Mouse (Mus musculus) midbrain, postnatal 0 days (tissue): ENCODE results near the gene Rnf38. TPM values are rescaled to one million over a fixed set of nuclear protein-coding genes. Genes with fewer than 3 reads are reported as not detected.
A peak's percentile ranks its signal among the peaks of the same experiment; 100 is the strongest.

Experiments
- ATAC-seq: fragments of 200-750 bp; cut with Nextera tagmentation; 2 replicates; pipeline ENCODE4 v1.8.0; 2017; ENCODE audit warnings: moderate number of reproducible peaks, mild to moderate bottlenecking, moderate TSS enrichment, moderate library complexity; ENCODE audit not compliant: low FRiP score
- DNase-seq: peaks from one replicate; pipeline ENCODE4 v3.0.0-alpha.2; 2015; ENCODE audit warnings: low spot score
- H3K27ac ChIP-seq: fragments of 300-500 bp; sonication (generic); 2 replicates; pipeline ENCODE4 v1.5.1; 2014; ENCODE audit warnings: low read depth, mild to moderate bottlenecking, low read length, mixed read lengths
- H3K27me3 ChIP-seq: fragments of 300-500 bp; sonication (generic); 2 replicates; pipeline ENCODE4 v1.6.1; 2014; ENCODE audit warnings: low read length, control low read depth, mixed read lengths; ENCODE audit not compliant: insufficient read depth
- H3K36me3 ChIP-seq: fragments of 300-500 bp; sonication (generic); 2 replicates; pipeline ENCODE4 v1.6.1; 2014; ENCODE audit warnings: low read length, control low read depth, mixed read lengths; ENCODE audit not compliant: insufficient read depth
- H3K4me1 ChIP-seq: fragments of 300-500 bp; sonication (generic); 2 replicates; pipeline ENCODE4 v1.6.1; 2014; ENCODE audit warnings: mild to moderate bottlenecking, control low read depth, antibody characterized with exemption, low read length, mixed read lengths; ENCODE audit not compliant: insufficient read depth
- H3K4me2 ChIP-seq: fragments of 300-500 bp; sonication (generic); 2 replicates; pipeline ENCODE4 v1.6.1; 2014; ENCODE audit warnings: low read depth, mild to moderate bottlenecking, low read length, mixed read lengths; ENCODE audit not compliant: poor library complexity, severe bottlenecking
- H3K4me3 ChIP-seq: fragments of 300-500 bp; sonication (generic); 2 replicates; pipeline ENCODE4 v1.5.1; 2014; ENCODE audit warnings: low read depth, mild to moderate bottlenecking, low read length, moderate library complexity
- H3K9ac ChIP-seq: fragments of 300-500 bp; sonication (generic); replicated peaks from 2 replicates; pipeline ENCODE4 v1.6.1; 2014; ENCODE audit warnings: mild to moderate bottlenecking, low read length, moderate library complexity, mixed read lengths; ENCODE audit not compliant: poor library complexity, severe bottlenecking
- H3K9me3 ChIP-seq: fragments of 300-500 bp; sonication (generic); 2 replicates; pipeline ENCODE4 v1.6.1; 2016; ENCODE audit warnings: low read length, control low read depth
- CTCF ChIP-seq: IDR thresholded peaks from 2 replicates; pipeline ENCODE4 v1.5.1; 2016; ENCODE audit warnings: antibody characterized with exemption, mild to moderate bottlenecking
- WGBS: fragments of 180-500 bp; shearing (Covaris S2); extraction: QIAGEN DNeasy Blood & Tissue Kit; methylation state at CpG from one replicate; pipeline ENCODE4 v1.1.7; 2014; 5-methylcytosine and 5-hydroxymethylcytosine counted together
- polyA plus RNA-seq: library from polyadenylated mRNA; unstranded; fragments of >200 nt; fragmentation: Nextera tagmentation; extraction: Ambion mirVana; gene quantifications from 2 replicates; pipeline ENCODE4 v1.2.1, GENCODE M21; 2015
- total RNA-seq: library from RNA; depleted of rRNA; stranded (reverse); fragments of >200 nt; gene quantifications from 2 replicates; pipeline ENCODE4 v1.2.3, GENCODE M21; 2014; rRNA removed

The Rnf38 gene
- total RNA-seq, result 79.7 and 89.5 TPM in 2 replicates
- 17.3 and 18.6 TPM in 2 replicates for polyA plus RNA-seq

DNA sequence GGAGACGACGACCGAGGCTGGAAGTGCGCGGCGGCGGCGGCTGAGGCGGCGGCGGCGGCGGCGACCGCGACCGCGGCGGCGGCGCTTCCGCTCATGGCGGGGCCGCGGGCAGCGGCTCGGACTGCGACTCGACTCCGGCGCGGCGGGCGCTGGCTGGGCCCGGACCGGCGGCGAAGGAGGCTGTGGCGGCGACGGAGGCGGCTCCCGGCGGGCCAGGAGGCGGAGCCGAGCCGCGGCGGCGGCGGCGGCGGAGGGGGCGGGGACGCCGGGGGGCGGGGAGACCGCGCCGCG is at the start of gene Rnf38:
Gene Rnf38 (minus strand): TSS at position 77 of the 291 bp plus-strand sequence.
- DNase-seq, result no peak
- WGBS, result 0% methylated on average over 2 of the region's 61 CpGs
- no peaks in the 10 kb centered on the region for H3K27me3 ChIP-seq

GRCm38 (mm10) chr4:44281597-44282265 is 48.1 kb upstream of the Rnf38 start:
- no peak overlapping the region for H3K4me2 ChIP-seq
- H3K27ac ChIP-seq, result no peak overlapping the region
- H3K36me3 ChIP-seq, result no peaks in the 10 kb centered on the region
- H3K4me3 ChIP-seq, result no peak overlapping the region
- WGBS, result 75% methylated on average over 7 of the region's 7 CpGs
- TF ChIP-seq CTCF, result no peak
- no peaks in the 10 kb centered on the region for H3K4me1 ChIP-seq
- DNase-seq (no peak), ATAC-seq (no peak)
- no peaks in the 10 kb centered on the region for H3K27me3 ChIP-seq
- H3K9ac ChIP-seq, result no peak overlapping the region
- H3K9me3 ChIP-seq, result no peaks in the 10 kb centered on the region

More for the DNA sequence above, at the start of gene Rnf38:
- Histone ChIP-seq H3K4me1 (0 out of 2 replicates have a peak, but pooled peaks cover 2% of the 10 kb centered on the region), H3K4me3 (peak within 1 kb of the TSS; percentile 88), H3K9me3 (no peaks in the 10 kb centered on the region), H3K4me2 (peak within 1 kb of the TSS; percentile 93), H3K36me3 (no peaks in the 10 kb centered on the region), H3K27ac (peak within 1 kb of the TSS; percentile 78), H3K9ac (peak within 1 kb of the TSS; percentile 89)
- no peak for TF ChIP-seq CTCF
- no peak for ATAC-seq

DNA sequence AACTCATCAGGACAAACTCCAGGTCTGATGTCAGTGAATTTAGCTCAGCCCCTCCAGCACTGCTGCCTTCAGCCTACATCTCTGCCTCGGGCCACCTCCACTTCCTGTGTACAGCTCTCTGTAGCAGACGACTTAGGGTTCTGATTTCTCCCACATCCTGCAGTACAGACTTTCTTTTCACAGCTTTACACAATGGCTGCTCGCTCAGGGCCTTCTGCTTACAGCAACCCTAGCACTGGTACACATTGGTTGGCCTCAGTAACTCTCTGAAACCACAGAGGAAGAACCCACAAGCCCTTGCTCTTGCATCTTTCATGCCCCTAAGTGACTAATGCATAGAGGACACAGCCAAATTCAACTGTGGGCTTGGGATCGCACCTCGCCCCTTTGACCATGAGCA is 37.5 kb upstream of the Rnf38 start:
- Histone ChIP-seq H3K27me3 (no peaks in the 10 kb centered on the region), H3K9me3 (no peaks in the 10 kb centered on the region), H3K27ac (no peak overlapping the region), H3K4me1 (no peaks in the 10 kb centered on the region), H3K4me3 (no peak overlapping the region), H3K9ac (no peak overlapping the region), H3K4me2 (no peak overlapping the region), H3K36me3 (no peaks in the 10 kb centered on the region)
- WGBS, result 80% methylated on average over 5 of the region's 5 CpGs
- ATAC-seq, result no peak
- TF ChIP-seq CTCF, result no peak
- no peak for DNase-seq

DNA sequence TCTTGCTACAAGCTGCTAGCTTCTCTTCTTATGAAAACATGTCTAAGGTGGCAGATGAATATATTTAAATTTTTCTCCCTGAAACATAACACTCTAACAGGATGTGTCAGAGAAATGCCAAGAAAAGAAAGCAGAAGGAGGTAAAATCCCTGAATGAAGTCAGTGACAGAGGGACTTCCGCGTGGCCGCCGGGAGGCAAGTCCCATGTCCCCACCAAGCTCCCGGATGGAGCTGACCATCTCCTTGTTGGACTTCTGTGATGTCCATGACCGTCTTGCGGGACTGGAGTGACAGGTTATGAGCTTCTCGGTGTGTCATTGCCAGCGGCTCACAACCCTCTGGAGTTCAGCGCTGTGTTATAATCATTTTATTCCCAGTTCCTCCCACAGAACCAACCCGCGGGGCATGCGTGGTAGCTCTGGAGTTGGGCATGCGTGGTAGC is 35.8 kb upstream of the Rnf38 start:
- DNase-seq (no peak), ATAC-seq (no peak)
- WGBS, result 93% methylated on average over 14 of the region's 14 CpGs
- H3K4me2 ChIP-seq, result no peak overlapping the region
- no peaks in the 10 kb centered on the region for H3K36me3 ChIP-seq
- no peaks in the 10 kb centered on the region for H3K27me3 ChIP-seq
- H3K4me1 ChIP-seq, result no peaks in the 10 kb centered on the region
- no peak overlapping the region for H3K27ac ChIP-seq
- no peak overlapping the region for H3K4me3 ChIP-seq
- no peaks in the 10 kb centered on the region for H3K9me3 ChIP-seq
- H3K9ac ChIP-seq, result no peak overlapping the region
- TF ChIP-seq CTCF, result no peak

DNA sequence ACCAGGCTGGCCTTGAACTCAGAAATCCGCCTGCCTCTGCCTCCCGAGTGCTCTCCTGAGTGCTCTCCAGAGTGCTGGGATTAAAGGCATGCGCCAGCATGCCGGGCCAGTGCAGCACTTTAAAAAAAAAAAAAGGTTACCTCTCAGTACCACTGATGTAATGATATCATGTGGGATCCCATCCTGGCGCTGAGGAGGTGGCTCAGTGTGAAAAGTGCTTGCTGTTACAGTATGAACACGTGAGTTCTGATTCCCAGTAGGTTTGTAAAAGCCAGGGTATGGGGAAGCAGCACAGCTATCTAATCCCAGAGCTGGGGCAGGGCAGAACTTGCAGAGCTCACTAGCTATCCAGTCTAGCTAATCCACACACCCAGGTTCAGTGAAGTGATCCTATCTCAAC is 33.8 kb upstream of the Rnf38 start:
- H3K27me3 ChIP-seq, result no peaks in the 10 kb centered on the region

DNA sequence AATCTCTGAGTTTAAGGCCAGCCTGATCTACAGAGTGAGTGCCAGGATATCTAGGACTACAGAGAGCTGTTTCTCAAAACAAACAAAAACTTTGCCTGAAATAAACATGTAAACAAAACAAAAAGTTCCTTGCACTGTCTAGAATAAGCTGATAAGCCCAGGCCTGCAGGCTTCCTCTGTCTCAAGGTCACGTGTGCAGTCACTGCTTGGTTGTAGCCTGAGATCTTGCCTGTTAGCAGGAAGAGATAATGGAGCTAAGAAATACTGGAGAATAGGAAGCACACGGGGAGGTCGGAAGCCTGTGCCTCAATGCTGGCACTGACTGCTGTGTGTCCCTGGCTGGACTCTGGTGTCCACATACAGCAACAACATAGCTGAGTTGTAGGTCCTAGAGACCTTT is 31.9 kb upstream of the Rnf38 start:
- Histone ChIP-seq H3K27ac (no peak overlapping the region), H3K36me3 (no peaks in the 10 kb centered on the region), H3K4me3 (no peak overlapping the region), H3K4me1 (no peaks in the 10 kb centered on the region), H3K9ac (no peak overlapping the region), H3K4me2 (no peak overlapping the region), H3K9me3 (no peaks in the 10 kb centered on the region), H3K27me3 (no peaks in the 10 kb centered on the region)
- no peak for TF ChIP-seq CTCF
- DNase-seq, result no peak
- ATAC-seq, result no peak
- WGBS, result 83% methylated on average over 3 of the region's 3 CpGs

More for the DNA sequence above, 33.8 kb upstream of the Rnf38 start:
- ATAC-seq (no peak), DNase-seq (no peak)
- Histone ChIP-seq H3K4me2 (no peak overlapping the region), H3K4me1 (no peaks in the 10 kb centered on the region), H3K36me3 (no peaks in the 10 kb centered on the region), H3K9me3 (no peaks in the 10 kb centered on the region), H3K27ac (no peak overlapping the region), H3K4me3 (no peak overlapping the region), H3K9ac (no peak overlapping the region)
- 86% methylated on average over 6 of the region's 6 CpGs for WGBS
- no peak for TF ChIP-seq CTCF
